Mouse (Mus musculus) hindbrain, embryonic 11.5 days (tissue): Measurements from ENCODE around the gene Abcc9. TPM values are rescaled to one million over a fixed set of nuclear protein-coding genes. Genes with fewer than 3 reads are reported as not detected.

Experiments used
- ATAC-seq: fragments of 200-750 bp; cut with Nextera tagmentation; 2 replicates; pipeline ENCODE4 v1.8.0; 2017; ENCODE audit warnings: mild to moderate bottlenecking, moderate TSS enrichment, moderate library complexity; ENCODE audit not compliant: low FRiP score
- DNase-seq: peaks from one replicate; pipeline ENCODE4 v3.0.0-alpha.2; 2015; ENCODE audit warnings: low spot score
- H3K27ac ChIP-seq: fragments of 300-500 bp; sonication (generic); 2 replicates; pipeline ENCODE4 v1.5.1; 2014; ENCODE audit warnings: mild to moderate bottlenecking, low read depth, low read length
- H3K27me3 ChIP-seq: fragments of 300-500 bp; sonication (generic); 2 replicates; pipeline ENCODE4 v1.6.1; 2014; ENCODE audit warnings: mild to moderate bottlenecking, low read length, moderate library complexity, mixed read lengths; ENCODE audit not compliant: control insufficient read depth, insufficient read depth
- H3K36me3 ChIP-seq: fragments of 300-500 bp; sonication (generic); 2 replicates; pipeline ENCODE4 v1.6.1; 2014; ENCODE audit warnings: mild to moderate bottlenecking, low read length, moderate library complexity, mixed read lengths; ENCODE audit not compliant: control insufficient read depth, insufficient read depth
- H3K4me1 ChIP-seq: fragments of 300-500 bp; sonication (generic); replicated peaks from 2 replicates; pipeline ENCODE4 v1.6.1; 2014; ENCODE audit warnings: low read length, mixed read lengths; ENCODE audit not compliant: control insufficient read depth, insufficient read depth
- H3K4me2 ChIP-seq: fragments of 300-500 bp; sonication (generic); replicated peaks from 2 replicates; pipeline ENCODE4 v1.6.1; 2014; ENCODE audit warnings: mild to moderate bottlenecking, low read depth, low read length
- H3K4me3 ChIP-seq: fragments of 300-500 bp; sonication (generic); 2 replicates; pipeline ENCODE4 v1.5.1; 2014; ENCODE audit warnings: low read depth, low read length
- H3K9ac ChIP-seq: fragments of 300-500 bp; sonication (generic); 2 replicates; pipeline ENCODE4 v1.6.1; 2014; ENCODE audit warnings: low read depth, low read length
- H3K9me3 ChIP-seq: fragments of 300-500 bp; sonication (generic); 2 replicates; pipeline ENCODE4 v1.6.1; 2016; ENCODE audit warnings: low read length; ENCODE audit not compliant: control insufficient read depth
- WGBS: fragments of 180-500 bp; shearing (Covaris S2); extraction: QIAGEN DNeasy Blood & Tissue Kit; methylation state at CpG from one replicate; pipeline ENCODE4 v1.1.7; 2014; 5-methylcytosine and 5-hydroxymethylcytosine counted together
- polyA plus RNA-seq: library from polyadenylated mRNA; unstranded; fragments of >200 nt; fragmentation: Nextera tagmentation; extraction: Ambion mirVana; gene quantifications from 2 replicates; pipeline ENCODE4 v1.2.1, GENCODE M21; 2014

The Abcc9 gene
- polyA plus RNA-seq, 1 experiment from 2014 or later = 3.4 TPM

GRCm38 (mm10) chr6:142616659-142617058 is 85.5 kb downstream of the Abcc9 start:
- no peaks in the 10 kb centered on the region for H3K4me1 ChIP-seq
- H3K27ac ChIP-seq = no peak overlapping the region
- WGBS = 48% methylated on average over 3 of the region's 3 CpGs
- no peaks in the 10 kb centered on the region for H3K9me3 ChIP-seq
- no peaks in the 10 kb centered on the region for H3K36me3 ChIP-seq
- DNase-seq (no peak), ATAC-seq (no peak)
- no peak overlapping the region for H3K4me3 ChIP-seq
- no peaks in the 10 kb centered on the region for H3K27me3 ChIP-seq
- H3K4me2 ChIP-seq = no peak overlapping the region
- no peak overlapping the region for H3K9ac ChIP-seq

- Histone ChIP-seq H3K27ac (no peak overlapping the region), H3K36me3 (no peaks in the 10 kb centered on the region), H3K9me3 (no peaks in the 10 kb centered on the region), H3K27me3 (no peaks in the 10 kb centered on the region), H3K9ac (no peak overlapping the region), H3K4me1 (no peaks in the 10 kb centered on the region), H3K4me3 (no peak overlapping the region), H3K4me2 (no peak overlapping the region)
- ATAC-seq = no peak
- no peak for DNase-seq
- 83% methylated on average over 10 of the region's 10 CpGs for WGBS
Measured at GRCm38 (mm10) chr6:142614324-142614723, 87.8 kb downstream of the Abcc9 start.

DNA sequence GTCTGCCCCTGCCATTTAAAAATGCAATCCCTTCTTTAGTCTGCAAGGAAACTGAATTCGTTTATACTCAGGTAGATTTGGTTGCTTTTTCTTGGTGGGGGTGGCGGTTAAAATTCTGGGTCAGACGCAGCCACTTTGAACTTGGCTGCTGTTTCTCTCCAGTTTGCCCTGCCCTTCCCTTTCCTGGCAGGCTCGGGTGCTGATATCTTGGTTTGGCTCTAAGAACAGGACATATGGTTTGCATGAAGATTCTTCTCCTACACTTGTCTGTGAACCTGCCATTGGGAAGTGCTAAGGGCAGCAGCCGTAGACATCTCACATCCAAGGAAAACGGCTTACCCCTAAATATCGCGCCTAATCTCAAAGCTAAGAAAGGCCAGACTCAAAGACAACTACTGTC is 89.7 kb downstream of the Abcc9 start:
- Histone ChIP-seq H3K4me3 (no peak overlapping the region), H3K4me2 (no peak overlapping the region), H3K27ac (no peak overlapping the region), H3K27me3 (no peaks in the 10 kb centered on the region), H3K4me1 (no peaks in the 10 kb centered on the region), H3K9ac (no peak overlapping the region), H3K36me3 (no peaks in the 10 kb centered on the region), H3K9me3 (no peaks in the 10 kb centered on the region)
- ATAC-seq = no peak
- WGBS = 90% methylated on average over 8 of the region's 8 CpGs
- DNase-seq = no peak

GRCm38 (mm10) chr6:142609401-142610373 is 92.4 kb downstream of the Abcc9 start:
- H3K36me3 ChIP-seq = no peaks in the 10 kb centered on the region
- ATAC-seq (no peak), DNase-seq (no peak)
- no peak overlapping the region for H3K4me3 ChIP-seq
- 74% methylated on average over 9 of the region's 9 CpGs for WGBS
- H3K27ac ChIP-seq = no peak overlapping the region
- H3K27me3 ChIP-seq = no peaks in the 10 kb centered on the region
- H3K4me1 ChIP-seq = no peaks in the 10 kb centered on the region
- H3K9ac ChIP-seq = no peak overlapping the region
- H3K4me2 ChIP-seq = no peak overlapping the region
- no peaks in the 10 kb centered on the region for H3K9me3 ChIP-seq

DNA sequence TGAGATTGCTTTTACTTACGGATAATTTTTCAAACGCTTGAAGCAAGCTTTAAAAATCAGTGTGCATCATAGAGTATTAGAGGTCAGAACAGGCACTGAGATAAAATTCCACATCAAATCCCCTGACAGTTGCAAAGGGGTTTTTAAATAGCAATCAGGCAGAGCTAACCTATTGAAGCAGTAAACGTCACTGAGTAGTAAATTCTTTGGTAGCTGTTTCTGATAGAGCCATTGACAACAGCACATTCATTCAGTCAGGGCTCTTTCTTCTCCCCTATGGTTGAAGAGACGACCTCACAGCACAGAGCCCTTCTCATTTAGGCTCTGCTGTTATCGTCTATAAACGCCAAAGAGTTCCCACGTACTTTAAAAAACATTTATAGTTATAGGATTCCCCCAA is 95.0 kb downstream of the Abcc9 start:
- Histone ChIP-seq H3K4me2 (no peak overlapping the region), H3K27me3 (no peaks in the 10 kb centered on the region), H3K27ac (no peak overlapping the region), H3K36me3 (no peaks in the 10 kb centered on the region), H3K9ac (no peak overlapping the region), H3K4me3 (no peak overlapping the region), H3K4me1 (no peaks in the 10 kb centered on the region), H3K9me3 (no peaks in the 10 kb centered on the region)
- ATAC-seq = no peak
- WGBS = 71% methylated on average over 7 of the region's 7 CpGs
- DNase-seq = no peak

DNA sequence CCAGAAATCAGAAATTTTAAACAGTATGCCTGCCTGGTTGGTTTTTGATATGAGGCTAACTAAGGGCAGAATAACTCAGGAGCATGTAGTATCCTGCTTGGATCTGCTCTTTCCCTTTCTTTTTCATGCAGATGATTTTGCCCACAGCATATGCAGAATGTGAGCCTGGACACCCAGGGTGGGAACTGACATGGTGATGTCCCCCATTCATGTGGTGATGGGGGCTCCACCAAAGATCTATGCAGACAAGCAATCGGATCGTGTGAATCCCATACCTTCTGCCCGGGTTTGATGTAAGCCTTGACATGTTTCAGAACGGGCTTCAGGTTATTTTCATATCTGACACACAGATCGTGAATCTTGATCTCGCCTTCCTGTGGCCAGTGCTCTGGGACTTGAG is 99.3 kb downstream of the Abcc9 start:
- Histone ChIP-seq H3K4me2 (no peak overlapping the region), H3K9me3 (no peaks in the 10 kb centered on the region), H3K27me3 (no peaks in the 10 kb centered on the region), H3K27ac (no peak overlapping the region), H3K36me3 (no peaks in the 10 kb centered on the region), H3K4me1 (no peaks in the 10 kb centered on the region), H3K4me3 (no peak overlapping the region), H3K9ac (no peak overlapping the region)
- no peak for ATAC-seq
- no peak for DNase-seq
- 61% methylated on average over 6 of the region's 6 CpGs for WGBS

DNA sequence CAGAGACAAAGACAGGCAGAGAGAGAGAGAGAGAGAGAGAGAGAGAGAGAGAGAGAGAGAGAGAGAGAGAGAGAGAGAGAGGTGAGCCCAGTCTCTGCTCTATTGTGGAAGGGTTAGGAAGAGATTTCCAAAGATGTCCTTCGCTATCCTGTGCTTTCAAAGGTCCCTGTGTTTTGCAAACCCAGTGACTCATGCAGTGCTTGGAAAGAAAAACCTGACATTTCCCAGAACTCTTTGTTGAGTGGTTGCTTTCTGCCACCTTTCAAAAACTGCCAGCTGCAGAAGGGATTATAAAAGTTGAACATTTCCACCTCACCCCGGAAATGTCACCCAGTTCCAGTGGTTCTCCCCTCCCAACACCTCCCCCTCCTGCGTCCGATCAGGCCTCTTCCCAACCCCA is 123.3 kb downstream of the Abcc9 start:
- Histone ChIP-seq H3K36me3 (no peaks in the 10 kb centered on the region), H3K4me3 (no peak overlapping the region), H3K27ac (no peak overlapping the region), H3K9ac (no peak overlapping the region), H3K4me2 (no peak overlapping the region), H3K4me1 (no peaks in the 10 kb centered on the region), H3K9me3 (no peaks in the 10 kb centered on the region), H3K27me3 (no peaks in the 10 kb centered on the region)
- no peak for ATAC-seq
- no peak for DNase-seq
- WGBS = 79% methylated on average over 4 of the region's 4 CpGs

DNA sequence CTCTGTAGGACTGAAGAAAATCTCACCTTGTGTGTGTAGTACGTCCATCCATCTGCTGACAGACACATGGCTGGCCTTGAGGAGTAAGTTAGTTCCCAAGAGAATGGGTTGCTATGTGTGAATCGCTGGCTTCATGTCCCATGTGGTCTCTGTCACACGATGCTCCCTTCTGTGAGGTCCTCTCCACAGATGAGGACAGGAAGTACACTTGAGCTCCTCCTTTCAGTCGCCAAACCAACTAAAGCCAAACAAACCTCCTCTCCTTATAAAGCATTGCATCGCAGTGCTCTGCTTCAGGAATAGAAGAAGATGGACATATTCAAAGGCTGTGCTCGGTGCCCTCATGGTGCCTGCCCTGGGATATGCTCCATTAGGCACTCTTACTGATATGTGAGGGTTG is 124.3 kb downstream of the Abcc9 start:
- H3K4me3 ChIP-seq = no peak overlapping the region
- no peaks in the 10 kb centered on the region for H3K36me3 ChIP-seq
- no peak for DNase-seq
- 86% methylated on average over 6 of the region's 6 CpGs for WGBS
- no peak overlapping the region for H3K4me2 ChIP-seq
- H3K4me1 ChIP-seq = no peaks in the 10 kb centered on the region
- H3K27me3 ChIP-seq = no peaks in the 10 kb centered on the region; the same call in 1 of the 2 replicates
- no peak overlapping the region for H3K27ac ChIP-seq
- no peak overlapping the region for H3K9ac ChIP-seq
- H3K9me3 ChIP-seq = no peaks in the 10 kb centered on the region
- ATAC-seq = no peak

DNA sequence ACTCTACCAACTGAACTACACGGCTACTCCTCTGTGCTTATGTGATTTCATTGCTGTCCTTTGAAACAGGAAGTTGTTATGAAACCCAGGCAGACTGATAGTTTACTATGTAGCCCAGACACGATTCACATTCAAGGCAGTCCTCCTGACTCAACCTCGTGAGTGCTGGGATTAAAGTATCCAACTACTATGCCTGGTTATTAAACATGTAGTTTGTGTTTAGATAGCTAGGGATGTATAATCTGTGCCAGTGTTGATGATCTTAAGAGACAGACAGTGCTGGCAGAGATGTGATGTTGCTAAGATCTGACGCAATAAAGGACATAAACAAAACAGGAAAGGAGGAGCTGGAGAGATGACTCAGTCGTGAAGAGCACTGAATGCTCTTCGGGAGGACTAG is 129.2 kb downstream of the Abcc9 start:
- Histone ChIP-seq H3K27me3 (peaks cover 34% of the 10 kb centered on the region), H3K4me3 (no peak overlapping the region), H3K9me3 (no peaks in the 10 kb centered on the region), H3K9ac (no peak overlapping the region), H3K36me3 (no peaks in the 10 kb centered on the region), H3K4me2 (no peak overlapping the region), H3K4me1 (peaks cover 3% of the 10 kb centered on the region; the same call in 1 of the 2 replicates), H3K27ac (no peak overlapping the region)
- WGBS = 69% methylated on average over 6 of the region's 6 CpGs
- DNase-seq = no peak
- no peak for ATAC-seq
